Mouse (Mus musculus) intestine, embryonic 16.5 days (tissue): ENCODE data around the gene Vmn2r87. TPM values are rescaled to one million over a fixed set of nuclear protein-coding genes. Genes with fewer than 3 reads are reported as not detected.
"Not testable (repeated sequence)": the region's sequence is repeated elsewhere in the genome, so short reads cannot be mapped to it uniquely, and the experiment has no call there.

Experiments
- ATAC-seq: fragments of 200-750 bp; cut with Nextera tagmentation; 2 replicates; pipeline ENCODE4 v1.8.0; 2017; ENCODE audit warnings: moderate TSS enrichment, moderate library complexity
- H3K27ac ChIP-seq: fragments of 300-500 bp; sonication (generic); 2 replicates; pipeline ENCODE4 v1.5.1; 2014; ENCODE audit warnings: mild to moderate bottlenecking, low read length
- H3K27me3 ChIP-seq: fragments of 300-500 bp; sonication (generic); replicated peaks from 2 replicates; pipeline ENCODE4 v1.6.1; 2014; ENCODE audit warnings: low read length, control low read depth, mixed read lengths; ENCODE audit not compliant: control insufficient read depth, insufficient read depth
- H3K36me3 ChIP-seq: fragments of 300-500 bp; sonication (generic); 2 replicates; pipeline ENCODE4 v1.6.1; 2014; ENCODE audit warnings: low read length, control low read depth; ENCODE audit not compliant: control insufficient read depth, insufficient read depth
- H3K4me1 ChIP-seq: fragments of 300-500 bp; sonication (generic); 2 replicates; pipeline ENCODE4 v1.6.1; 2014; ENCODE audit warnings: low read length, control low read depth, mixed read lengths; ENCODE audit not compliant: control insufficient read depth, insufficient read depth
- H3K4me2 ChIP-seq: fragments of 300-500 bp; sonication (generic); 2 replicates; pipeline ENCODE4 v1.6.1; 2014; ENCODE audit warnings: low read depth, low read length, control low read depth
- H3K4me3 ChIP-seq: fragments of 300-500 bp; sonication (generic); 2 replicates; pipeline ENCODE4 v1.5.1; 2014; ENCODE audit warnings: mild to moderate bottlenecking, low read length
- H3K9ac ChIP-seq: fragments of 300-500 bp; sonication (generic); 2 replicates; pipeline ENCODE4 v1.6.1; 2014; ENCODE audit warnings: low read depth, low read length
- H3K9me3 ChIP-seq: fragments of 300-500 bp; sonication (generic); 2 replicates; pipeline ENCODE4 v1.6.1; 2016; ENCODE audit warnings: low read length, control low read depth; ENCODE audit not compliant: control insufficient read depth
- WGBS: fragments of 180-500 bp; shearing (Covaris S2); extraction: QIAGEN DNeasy Blood & Tissue Kit; methylation state at CpG from one replicate; pipeline ENCODE4 v1.1.7; 2014; 5-methylcytosine and 5-hydroxymethylcytosine counted together
- polyA plus RNA-seq: library from polyadenylated mRNA; unstranded; fragments of >200 nt; fragmentation: Nextera tagmentation; extraction: Ambion mirVana; gene quantifications from 2 replicates; pipeline ENCODE4 v1.2.1, GENCODE M21; 2015

Gene Vmn2r87
- not detected in 2 replicates for polyA plus RNA-seq

- Histone ChIP-seq H3K9ac (no peak within 1 kb of the TSS), H3K4me2 (no peak within 1 kb of the TSS), H3K4me1 (no peaks in the 10 kb centered on the region), H3K36me3 (no peaks in the 10 kb centered on the region), H3K4me3 (no peak within 1 kb of the TSS), H3K27me3 (no peaks in the 10 kb centered on the region), H3K27ac (no peak within 1 kb of the TSS), H3K9me3 (no peaks in the 10 kb centered on the region)
- no peak for ATAC-seq
These were observed at the start of gene Vmn2r87 for GRCm38 (mm10) chr10:130497296-130497695. Gene Vmn2r87, minus strand, starts transcription at chr10:130497396.

- not testable (repeated sequence) for ATAC-seq, H3K36me3 ChIP-seq, H3K9me3 ChIP-seq, H3K4me3 ChIP-seq, H3K27ac ChIP-seq, H3K4me2 ChIP-seq, H3K9ac ChIP-seq, H3K27me3 ChIP-seq, H3K4me1 ChIP-seq
- 56% methylated on average over 1 of the region's 1 CpGs for WGBS
These were observed 47.1 kb upstream of the Vmn2r87 start for GRCm38 (mm10) chr10:130544331-130544730.

GRCm38 (mm10) chr10:130541931-130542691 lies 44.9 kb upstream of the Vmn2r87 start:
- peak overlapping the region; percentile 68 for H3K4me3 ChIP-seq
- under 1% methylated on average over 20 of the region's 21 CpGs for WGBS
- ATAC-seq, result peak; percentile 100
- H3K9ac ChIP-seq, result peak overlapping the region; percentile 71
- not testable (repeated sequence) for H3K4me1 ChIP-seq, H3K36me3 ChIP-seq, H3K9me3 ChIP-seq, H3K27me3 ChIP-seq
- H3K27ac ChIP-seq, result peak overlapping the region; percentile 13; the same call in 1 of the 2 replicates
- H3K4me2 ChIP-seq, result peak overlapping the region; percentile 66

DNA sequence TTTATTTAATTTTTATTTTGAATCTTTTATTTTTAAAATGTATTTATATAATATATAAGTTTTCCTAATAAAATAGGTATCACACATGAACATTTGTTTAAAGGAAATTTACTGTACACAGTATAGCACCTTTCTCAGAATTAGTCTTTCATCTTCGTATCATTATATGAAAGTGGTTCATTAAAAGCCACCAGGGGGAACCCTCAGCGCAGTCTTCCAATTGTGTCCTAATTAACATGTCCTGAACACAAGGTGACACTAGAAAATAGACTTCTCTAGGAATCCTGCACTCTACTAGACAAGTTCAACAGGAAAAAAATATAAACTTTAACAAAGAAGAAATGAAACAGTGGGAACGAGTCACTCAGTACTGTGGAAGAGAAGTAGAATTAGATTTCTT lies 38.9 kb upstream of the Vmn2r87 start:
- Histone ChIP-seq H3K4me3 (no peak overlapping the region), H3K27me3 (no peaks in the 10 kb centered on the region), H3K9ac (no peak overlapping the region), H3K36me3 (no peaks in the 10 kb centered on the region), H3K4me2 (no peak overlapping the region), H3K27ac (no peak overlapping the region), H3K9me3 (no peaks in the 10 kb centered on the region), H3K4me1 (no peaks in the 10 kb centered on the region)
- 71% methylated on average over 3 of the region's 3 CpGs for WGBS
- no peak for ATAC-seq

DNA sequence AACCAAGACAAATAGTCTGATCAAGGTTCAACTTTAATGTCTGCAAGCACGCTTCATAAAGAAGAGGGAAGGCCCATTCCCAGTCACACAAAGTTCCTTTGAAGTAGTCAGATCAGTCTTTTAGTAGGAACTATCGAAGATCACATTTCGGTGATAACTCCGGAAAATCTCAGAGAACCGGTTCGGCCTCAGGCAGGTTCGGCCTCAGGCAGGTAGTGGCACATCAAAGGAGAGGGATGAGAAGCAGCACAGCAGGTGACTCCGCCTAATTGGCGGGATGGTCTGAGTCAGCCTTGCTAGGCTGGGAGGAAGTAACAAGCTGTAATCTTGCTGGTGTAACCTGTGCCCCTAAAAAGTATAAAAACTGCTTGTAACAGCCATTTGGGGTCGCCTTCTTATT lies 30.7 kb upstream of the Vmn2r87 start:
- H3K27ac ChIP-seq, result no peak overlapping the region
- no peak overlapping the region for H3K4me3 ChIP-seq
- WGBS, result 51% methylated on average over 10 of the region's 10 CpGs
- H3K36me3 ChIP-seq, result no peaks in the 10 kb centered on the region
- H3K9ac ChIP-seq, result no peak overlapping the region
- no peaks in the 10 kb centered on the region for H3K4me1 ChIP-seq
- no peaks in the 10 kb centered on the region for H3K9me3 ChIP-seq
- H3K4me2 ChIP-seq, result no peak overlapping the region
- H3K27me3 ChIP-seq, result no peaks in the 10 kb centered on the region
- ATAC-seq, result no peak

DNA sequence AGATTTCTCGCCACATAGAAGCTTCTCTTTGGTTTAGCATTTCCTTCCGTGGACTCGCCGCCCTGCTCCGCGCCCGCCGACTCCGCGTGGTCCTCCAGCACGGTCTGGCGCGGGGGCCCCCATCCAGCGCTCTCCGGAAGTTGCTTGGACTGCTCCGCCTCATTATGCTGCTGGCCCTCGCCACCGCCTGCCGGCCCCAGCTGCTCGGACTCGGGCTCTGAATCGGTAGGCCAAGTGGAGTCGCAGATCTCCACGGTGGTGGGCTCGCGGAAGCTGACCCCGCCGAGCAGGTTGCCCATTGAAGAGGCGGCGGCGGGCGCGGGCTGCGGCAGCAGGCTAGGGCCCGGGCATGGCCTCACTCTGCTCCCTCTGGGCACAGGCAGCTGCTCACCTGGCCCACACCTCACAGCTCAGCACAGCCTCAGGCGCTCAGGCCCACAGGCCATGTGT lies 26.9 kb downstream of the Vmn2r87 start:
- peak; percentile 99 for ATAC-seq
- Histone ChIP-seq H3K9me3 (no peaks in the 10 kb centered on the region), H3K27me3 (no peaks in the 10 kb centered on the region), H3K4me2 (peak overlapping the region; percentile 89), H3K4me1 (no peaks in the 10 kb centered on the region), H3K9ac (peak overlapping the region; percentile 75), H3K27ac (no peak overlapping the region), H3K36me3 (no peaks in the 10 kb centered on the region), H3K4me3 (peak overlapping the region; percentile 54)
- WGBS, result 2% methylated on average over 36 of the region's 36 CpGs

- not testable (repeated sequence) for H3K4me2 ChIP-seq, H3K4me3 ChIP-seq, H3K9me3 ChIP-seq, H3K9ac ChIP-seq, H3K27me3 ChIP-seq, ATAC-seq, H3K4me1 ChIP-seq, H3K36me3 ChIP-seq, H3K27ac ChIP-seq
- 82% methylated on average over 1 of the region's 1 CpGs for WGBS
These were observed 41.2 kb downstream of the Vmn2r87 start, which contains the start of gene Vmn2r86 for GRCm38 (mm10) chr10:130455950-130456349. Gene Vmn2r86, minus strand, starts transcription at chr10:130456050.

DNA sequence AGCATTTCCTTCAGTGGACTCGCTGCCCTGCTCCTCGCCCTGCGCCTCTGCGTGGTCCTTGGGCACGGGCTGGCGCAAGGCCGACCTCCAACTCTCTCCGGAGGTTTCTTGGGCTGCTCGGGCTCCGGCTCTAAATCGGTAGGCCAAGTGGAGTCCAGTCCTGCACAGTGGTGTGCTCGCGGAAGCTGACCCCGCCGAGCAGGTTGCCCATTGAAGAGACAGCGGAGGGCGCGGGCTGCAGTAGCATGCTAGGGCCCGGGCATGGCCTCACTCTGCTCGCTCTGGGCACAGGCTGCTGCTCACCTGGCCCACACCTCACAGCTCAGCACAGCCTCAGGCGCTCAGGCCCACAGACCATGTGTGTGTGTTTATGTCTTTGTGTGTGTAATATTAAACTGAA lies 52.4 kb downstream of the Vmn2r87 start:
- Histone ChIP-seq H3K9me3 (no peaks in the 10 kb centered on the region), H3K4me1 (no peaks in the 10 kb centered on the region), H3K9ac (no peak overlapping the region), H3K27me3 (no peaks in the 10 kb centered on the region), H3K4me2 (no peak overlapping the region), H3K4me3 (no peak overlapping the region), H3K27ac (no peak overlapping the region), H3K36me3 (no peaks in the 10 kb centered on the region)
- WGBS, result 91% methylated on average over 21 of the region's 21 CpGs
- ATAC-seq, result no peak

GRCm38 (mm10) chr10:130434185-130434898 lies 62.9 kb downstream of the Vmn2r87 start:
- H3K4me2 ChIP-seq, H3K4me1 ChIP-seq, H3K9ac ChIP-seq, H3K27ac ChIP-seq, ATAC-seq, H3K9me3 ChIP-seq, H3K36me3 ChIP-seq, H3K4me3 ChIP-seq, H3K27me3 ChIP-seq: not testable (repeated sequence)
- 88% methylated on average over 11 of the region's 11 CpGs for WGBS
